ENCODE assay signal across 20 mouse cellular contexts in genomic region chr13:3805638-3806037, GRCm38 (mm10). TPM values are rescaled to one million over a fixed set of nuclear protein-coding genes. Genes with fewer than 3 reads are reported as not detected.
DNase-seq lines count a peak whose midpoint lies in the region; ATAC-seq and TF ChIP-seq lines count a peak whose summit lies in the region.
"Had no signal": no experiment of that assay in that cellular context is flagged by ENCODE, and none has a peak within 500 bp of the region (broad histone marks: within the 10 kb centered on the region; RNA-seq: fewer than 3 reads in every experiment).

No protein-coding gene starts in this region.

- no peak for ATAC-seq in limb, embryonic 12.5 days (ENCODE audit: insufficient number of reproducible peaks, insufficient read depth, low FRiP score, low TSS enrichment, low read depth)
- ATAC-seq in lung, postnatal 0 days, result peak; percentile 59; the same call in 1 of the 2 replicates
- ATAC-seq in neural tube, embryonic 15.5 days (ENCODE audit: low FRiP score), result no peak
- ATAC-seq: Patski had no signal

- H3K4me2 ChIP-seq in limb, embryonic 12.5 days, result no peak overlapping the region
- no peak overlapping the region for H3K4me2 ChIP-seq in lung, postnatal 0 days (replicated peaks; ENCODE audit: low read depth, low read length)
- no peak overlapping the region for H3K4me2 ChIP-seq in neural tube, embryonic 15.5 days
- H3K4me2 ChIP-seq: embryonic facial prominence, embryonic 12.5 days; liver, embryonic 11.5 days had no signal

- whole genome bisulfite sequencing in heart, embryonic 10.5 days, result 67% methylated on average over 5 of the region's 5 CpGs
- 83% methylated on average over 5 of the region's 5 CpGs for WGBS in limb, embryonic 12.5 days
- WGBS in limb, embryonic 10.5 days, result 83% methylated on average over 5 of the region's 5 CpGs
- 35% methylated on average over 5 of the region's 5 CpGs for WGBS in lung, postnatal 0 days
- 22% methylated on average over 5 of the region's 5 CpGs for WGBS in small intestine, adult 2 months
- WGBS in neural tube, embryonic 15.5 days, result 80% methylated on average over 5 of the region's 5 CpGs

- no peaks in the 10 kb centered on the region for H3K9me3 ChIP-seq in heart, embryonic 10.5 days
- H3K9me3 ChIP-seq in limb, embryonic 12.5 days, result 0 out of 2 replicates have a peak, but pooled peaks cover 2% of the 10 kb centered on the region
- H3K9me3 ChIP-seq in limb, embryonic 10.5 days (replicated peaks), result no peaks in the 10 kb centered on the region
- H3K9me3 ChIP-seq in lung, postnatal 0 days (ENCODE audit: low read length), result no peaks in the 10 kb centered on the region
- no peaks in the 10 kb centered on the region for H3K9me3 ChIP-seq in neural tube, embryonic 15.5 days (replicated peaks)
- H3K9me3 ChIP-seq: embryonic facial prominence, embryonic 12.5 days had no signal

- DNase-seq in heart, embryonic 10.5 days (ENCODE audit: low spot score), result no peak
- DNase-seq in heart, postnatal 25 days (ENCODE audit: low spot score), result no peak
- no peak for DNase-seq in limb, embryonic 10.5 days (ENCODE audit: low spot score)
- DNase-seq in lung, postnatal 0 days (ENCODE audit: low spot score), result peak; percentile 57
- no peak for DNase-seq in embryo, embryonic 10 days (ENCODE audit: low spot score)
- DNase-seq: cerebellum, postnatal 14 days; gastrocnemius, postnatal 25 days had no signal

- intact Hi-C loops in heart, postnatal 25 days (cut with DNase I), result no loop called here

- no peaks in the 10 kb centered on the region for H3K27me3 ChIP-seq in heart, embryonic 10.5 days (ENCODE audit: insufficient read depth, poor library complexity, severe bottlenecking)
- H3K27me3 ChIP-seq in limb, embryonic 12.5 days, result no peaks in the 10 kb centered on the region
- H3K27me3 ChIP-seq in limb, embryonic 10.5 days (ENCODE audit: low read depth, poor library complexity, severe bottlenecking), result no peaks in the 10 kb centered on the region
- no peaks in the 10 kb centered on the region for H3K27me3 ChIP-seq in lung, postnatal 0 days (replicated peaks; ENCODE audit: insufficient read depth, low read length)
- H3K27me3 ChIP-seq in small intestine, adult 2 months (ENCODE audit: control insufficient read depth, insufficient read depth, low read length), result no peaks in the 10 kb centered on the region
- H3K27me3 ChIP-seq in neural tube, embryonic 15.5 days (replicated peaks), result no peaks in the 10 kb centered on the region
- H3K27me3 ChIP-seq: embryonic facial prominence, embryonic 12.5 days; Patski had no signal

- no peaks in the 10 kb centered on the region for H3K36me3 ChIP-seq in heart, embryonic 10.5 days
- H3K36me3 ChIP-seq in limb, embryonic 12.5 days, result no peaks in the 10 kb centered on the region
- no peaks in the 10 kb centered on the region for H3K36me3 ChIP-seq in limb, embryonic 10.5 days
- H3K36me3 ChIP-seq in lung, postnatal 0 days (ENCODE audit: insufficient read depth, low read length), result no peaks in the 10 kb centered on the region
- no peaks in the 10 kb centered on the region for H3K36me3 ChIP-seq in small intestine, adult 2 months (ENCODE audit: control insufficient read depth, insufficient read depth, low read length)
- no peaks in the 10 kb centered on the region for H3K36me3 ChIP-seq in neural tube, embryonic 15.5 days
- H3K36me3 ChIP-seq: embryonic facial prominence, embryonic 12.5 days had no signal

- no peak overlapping the region for H3K9ac ChIP-seq in limb, embryonic 12.5 days (replicated peaks)
- no peak overlapping the region for H3K9ac ChIP-seq in lung, postnatal 0 days (replicated peaks; ENCODE audit: low read depth)
- H3K9ac ChIP-seq in neural tube, embryonic 15.5 days (replicated peaks), result no peak overlapping the region
- H3K9ac ChIP-seq: embryonic facial prominence, embryonic 12.5 days had no signal

- peaks cover 6% of the 10 kb centered on the region for H3K4me1 ChIP-seq in heart, embryonic 10.5 days
- peaks cover 4% of the 10 kb centered on the region; the same call in 1 of the 2 replicates for H3K4me1 ChIP-seq in limb, embryonic 12.5 days (replicated peaks)
- 0 out of 2 replicates have a peak, but pooled peaks cover 2% of the 10 kb centered on the region for H3K4me1 ChIP-seq in limb, embryonic 10.5 days
- no peaks in the 10 kb centered on the region for H3K4me1 ChIP-seq in lung, postnatal 0 days (ENCODE audit: insufficient read depth, low read depth, low read length)
- peaks cover 6% of the 10 kb centered on the region; the same call in 1 of the 2 replicates for H3K4me1 ChIP-seq in small intestine, adult 2 months (ENCODE audit: control insufficient read depth, insufficient read depth, insufficient read length, low read length)
- H3K4me1 ChIP-seq in neural tube, embryonic 15.5 days, result no peaks in the 10 kb centered on the region
- H3K4me1 ChIP-seq: embryonic facial prominence, embryonic 12.5 days had no signal

- 0 out of 2 replicates have a peak overlapping the region, but pooled peaks have one; percentile 10 for H3K27ac ChIP-seq in heart, embryonic 10.5 days
- H3K27ac ChIP-seq in limb, embryonic 12.5 days, result 0 out of 2 replicates have a peak overlapping the region, but pooled peaks have one; percentile 35
- no peak overlapping the region for H3K27ac ChIP-seq in limb, embryonic 10.5 days
- peak overlapping the region; percentile 64 for H3K27ac ChIP-seq in lung, postnatal 0 days (ENCODE audit: low read length)
- peak overlapping the region; percentile 17; the same call in 1 of the 2 replicates for H3K27ac ChIP-seq in small intestine, adult 2 months (ENCODE audit: insufficient read depth, low read depth, low read length)
- H3K27ac ChIP-seq in neural tube, embryonic 15.5 days (replicated peaks), result no peak overlapping the region
- H3K27ac ChIP-seq: embryonic facial prominence, embryonic 12.5 days had no signal

- H3K4me3 ChIP-seq in heart, embryonic 10.5 days, result no peak overlapping the region
- H3K4me3 ChIP-seq in limb, embryonic 12.5 days (replicated peaks), result no peak overlapping the region
- H3K4me3 ChIP-seq in limb, embryonic 10.5 days, result no peak overlapping the region
- H3K4me3 ChIP-seq in lung, postnatal 0 days (ENCODE audit: low read depth, low read length), result no peak overlapping the region
- no peak overlapping the region for H3K4me3 ChIP-seq in small intestine, adult 2 months (ENCODE audit: low read depth, low read length)
- H3K4me3 ChIP-seq in neural tube, embryonic 15.5 days (replicated peaks), result no peak overlapping the region
- H3K4me3 ChIP-seq: embryonic facial prominence, embryonic 12.5 days had no signal

- no peak for TF ChIP-seq EP300 in lung, postnatal 0 days (IDR thresholded peaks at IDR 0.05)

- TF ChIP-seq CTCF in lung, postnatal 0 days (IDR thresholded peaks at IDR 0.05), result no peak
- no peak for TF ChIP-seq CTCF in small intestine, adult 2 months (IDR thresholded peaks at IDR 0.05; ENCODE audit: extremely low read depth, insufficient read length, insufficient replicate concordance, low read depth, low read length)

- no peak for TF ChIP-seq POLR2A in small intestine, adult 2 months (IDR thresholded peaks at IDR 0.05; ENCODE audit: low read depth, low read length)

RNA-seq across cellular contexts. Expression of gene Calml3, which starts 1.5 kb away (rescaled TPM):
- polyA plus RNA-seq in heart, embryonic 10.5 days (2016; fragmentation: Nextera tagmentation; extraction: Ambion mirVana), result not detected in 2 replicates
- total RNA-seq in heart, postnatal 25 days (2021), result not detected
- polyA plus RNA-seq in limb, embryonic 12.5 days (2016; fragmentation: Nextera tagmentation; extraction: Ambion mirVana), result 0.60 and 0.74 TPM in 2 replicates
- not detected in 2 replicates for polyA plus RNA-seq in limb, embryonic 10.5 days (2016; fragmentation: Nextera tagmentation; extraction: Ambion mirVana)
- 0.19 and 0.21 TPM in 2 replicates for polyA plus RNA-seq in lung, postnatal 0 days (2015; fragmentation: Nextera tagmentation; extraction: Ambion mirVana)
- polyA plus RNA-seq in small intestine, adult 2 months (2012; rRNA removed), result not detected in 2 replicates
- not detected in 2 replicates for polyA plus RNA-seq in neural tube, embryonic 15.5 days (2015; fragmentation: Nextera tagmentation; extraction: Ambion mirVana)
- total RNA-seq: adrenal gland, postnatal 4 days; gastrocnemius, postnatal 25 days; heart, postnatal 4 days; layer of hippocampus, postnatal 25 days; left cerebral cortex, postnatal 25 days; monocyte, adult 5-6 weeks had no signal
- polyA plus RNA-seq: neural tube, embryonic 14.5 days had no signal

RNA-seq across cellular contexts. Expression of gene Calm4, which starts 31.9 kb away (rescaled TPM):
- not detected in 2 replicates for polyA plus RNA-seq in heart, embryonic 10.5 days (2016; fragmentation: Nextera tagmentation; extraction: Ambion mirVana)
- total RNA-seq in heart, postnatal 25 days (2021), result not detected
- not detected in 2 replicates for polyA plus RNA-seq in limb, embryonic 12.5 days (2016; fragmentation: Nextera tagmentation; extraction: Ambion mirVana)
- not detected in 2 replicates for polyA plus RNA-seq in limb, embryonic 10.5 days (2016; fragmentation: Nextera tagmentation; extraction: Ambion mirVana)
- not detected in 2 replicates for polyA plus RNA-seq in lung, postnatal 0 days (2015; fragmentation: Nextera tagmentation; extraction: Ambion mirVana)
- polyA plus RNA-seq in small intestine, adult 2 months (2012; rRNA removed), result not detected in 2 replicates
- 0.17 and 0.27 TPM in 2 replicates for polyA plus RNA-seq in neural tube, embryonic 15.5 days (2015; fragmentation: Nextera tagmentation; extraction: Ambion mirVana)
- total RNA-seq: adrenal gland, postnatal 4 days; gastrocnemius, postnatal 25 days; heart, postnatal 4 days; layer of hippocampus, postnatal 25 days; left cerebral cortex, postnatal 25 days; monocyte, adult 5-6 weeks had no signal
- polyA plus RNA-seq: liver, embryonic 11.5 days; neural tube, embryonic 14.5 days; Patski; urinary bladder, adult 2 months had no signal

RNA-seq across cellular contexts. Expression of gene Calm5, which starts 48.3 kb away (rescaled TPM):
- polyA plus RNA-seq in heart, embryonic 10.5 days (2016; fragmentation: Nextera tagmentation; extraction: Ambion mirVana), result not detected in 2 replicates
- total RNA-seq in heart, postnatal 25 days (2021), result not detected
- not detected in 2 replicates for polyA plus RNA-seq in limb, embryonic 12.5 days (2016; fragmentation: Nextera tagmentation; extraction: Ambion mirVana)
- polyA plus RNA-seq in limb, embryonic 10.5 days (2016; fragmentation: Nextera tagmentation; extraction: Ambion mirVana), result not detected in 2 replicates
- polyA plus RNA-seq in lung, postnatal 0 days (2015; fragmentation: Nextera tagmentation; extraction: Ambion mirVana), result not detected in 2 replicates
- polyA plus RNA-seq in small intestine, adult 2 months (2012; rRNA removed), result not detected in 2 replicates
- not detected in 2 replicates for polyA plus RNA-seq in neural tube, embryonic 15.5 days (2015; fragmentation: Nextera tagmentation; extraction: Ambion mirVana)
- total RNA-seq: adrenal gland, postnatal 4 days; gastrocnemius, postnatal 25 days; heart, postnatal 4 days; layer of hippocampus, postnatal 25 days; left cerebral cortex, postnatal 25 days; monocyte, adult 5-6 weeks had no signal
- polyA plus RNA-seq: embryonic facial prominence, embryonic 12.5 days; liver, embryonic 11.5 days; neural tube, embryonic 14.5 days; Patski; urinary bladder, adult 2 months had no signal

Comparison
In these comparisons a context has a peak if more than half of its experiments do, and no peak if none do; other contexts are left out.
1. H3K27ac ChIP-seq: peak in heart, embryonic 10.5 days (single experiment), limb, embryonic 12.5 days (single experiment), lung, postnatal 0 days (single experiment) and small intestine, adult 2 months (single experiment); none in limb, embryonic 10.5 days (single experiment) and neural tube, embryonic 15.5 days (single experiment).